Mouse (Mus musculus) hindbrain, embryonic 16.5 days (tissue): ENCODE measurements around the gene Bola3. TPM values are rescaled to one million over a fixed set of nuclear protein-coding genes. Genes with fewer than 3 reads are reported as not detected.

Source experiments
- ATAC-seq: fragments of 200-750 bp; cut with Nextera tagmentation; 2 replicates; pipeline ENCODE4 v1.8.0; 2017; ENCODE audit warnings: moderate TSS enrichment, moderate library complexity
- H3K27ac ChIP-seq: fragments of 300-500 bp; sonication (generic); 2 replicates; pipeline ENCODE4 v1.5.1; 2014; ENCODE audit warnings: low read depth, mild to moderate bottlenecking, control low read depth, low read length, moderate library complexity
- H3K27me3 ChIP-seq: fragments of 300-500 bp; sonication (generic); replicated peaks from 2 replicates; pipeline ENCODE4 v1.6.1; 2014; ENCODE audit warnings: low read length; ENCODE audit not compliant: control insufficient read depth, insufficient read depth
- H3K36me3 ChIP-seq: fragments of 300-500 bp; sonication (generic); 2 replicates; pipeline ENCODE4 v1.6.1; 2014; ENCODE audit warnings: mild to moderate bottlenecking, low read length, moderate library complexity, mixed read lengths; ENCODE audit not compliant: control insufficient read depth, insufficient read depth
- H3K4me1 ChIP-seq: fragments of 300-500 bp; sonication (generic); 2 replicates; pipeline ENCODE4 v1.6.1; 2014; ENCODE audit warnings: low read depth, low read length; ENCODE audit not compliant: control insufficient read depth, insufficient read depth
- H3K4me2 ChIP-seq: fragments of 300-500 bp; sonication (generic); 2 replicates; pipeline ENCODE4 v1.6.1; 2014; ENCODE audit warnings: mild to moderate bottlenecking, low read length, control low read depth, moderate library complexity
- H3K4me3 ChIP-seq: fragments of 300-500 bp; sonication (generic); 2 replicates; pipeline ENCODE4 v1.5.1; 2014; ENCODE audit warnings: mild to moderate bottlenecking, low read length, control low read depth, moderate library complexity
- H3K9ac ChIP-seq: fragments of 300-500 bp; sonication (generic); 2 replicates; pipeline ENCODE4 v1.6.1; 2014; ENCODE audit warnings: low read depth, mild to moderate bottlenecking, control low read depth, low read length, moderate library complexity
- H3K9me3 ChIP-seq: fragments of 300-500 bp; sonication (generic); 2 replicates; pipeline ENCODE4 v1.6.1; 2014; ENCODE audit warnings: mild to moderate bottlenecking, low read length, moderate library complexity; ENCODE audit not compliant: control insufficient read depth
- WGBS: fragments of 180-500 bp; shearing (Covaris S2); extraction: QIAGEN DNeasy Blood & Tissue Kit; methylation state at CpG from one replicate; pipeline ENCODE4 v1.1.7; 2014; 5-methylcytosine and 5-hydroxymethylcytosine counted together
- polyA plus RNA-seq: library from polyadenylated mRNA; unstranded; fragments of >200 nt; fragmentation: Nextera tagmentation; extraction: Ambion mirVana; gene quantifications from 2 replicates; pipeline ENCODE4 v1.2.1, GENCODE M21; 2015

The Bola3 gene
- polyA plus RNA-seq, 1 experiment from 2014 or later, result 64.3 TPM

DNA sequence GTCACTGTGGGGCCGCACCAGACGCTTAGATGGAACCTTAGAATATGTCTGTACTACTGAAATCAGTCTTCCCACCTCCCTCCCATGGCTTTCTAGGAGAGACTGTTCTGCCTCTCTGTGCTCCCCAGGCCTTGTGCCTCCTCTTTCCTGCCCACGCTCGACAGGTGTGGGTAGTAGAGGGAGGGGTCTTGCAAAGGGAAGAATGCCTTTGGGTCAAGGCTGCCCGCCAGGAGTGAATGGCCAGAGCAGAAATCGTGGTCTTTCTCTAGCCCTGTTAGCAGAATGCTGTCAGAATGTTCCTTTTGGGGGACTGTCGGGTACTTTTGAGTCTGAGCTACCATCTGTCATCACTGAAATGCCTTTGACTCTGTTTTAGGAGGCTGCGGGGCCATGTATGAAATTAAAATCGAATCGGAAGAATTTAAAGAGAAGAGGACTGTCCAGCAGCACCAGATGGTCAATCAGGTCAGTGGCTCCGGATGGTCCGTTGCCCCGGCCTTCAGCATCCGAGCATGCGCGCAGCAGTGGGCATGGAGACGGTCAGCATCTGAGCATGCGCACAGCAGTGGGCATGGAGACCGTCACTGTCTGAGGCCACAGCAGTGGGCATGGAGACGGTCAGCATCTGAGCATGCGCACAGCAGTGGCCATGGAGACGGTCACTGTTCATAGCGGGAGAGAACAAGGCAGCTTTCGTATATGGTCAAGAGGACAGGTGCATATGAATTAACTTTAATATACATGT is 3.9 kb downstream of the Bola3 start:
- ATAC-seq, result no peak
- Histone ChIP-seq H3K36me3 (peaks cover 5% of the 10 kb centered on the region), H3K9ac (no peak overlapping the region), H3K27ac (no peak overlapping the region), H3K4me1 (peaks cover 7% of the 10 kb centered on the region), H3K27me3 (no peaks in the 10 kb centered on the region), H3K4me3 (no peak overlapping the region), H3K4me2 (no peak overlapping the region), H3K9me3 (no peaks in the 10 kb centered on the region)
- 94% methylated on average over 24 of the region's 24 CpGs for WGBS

DNA sequence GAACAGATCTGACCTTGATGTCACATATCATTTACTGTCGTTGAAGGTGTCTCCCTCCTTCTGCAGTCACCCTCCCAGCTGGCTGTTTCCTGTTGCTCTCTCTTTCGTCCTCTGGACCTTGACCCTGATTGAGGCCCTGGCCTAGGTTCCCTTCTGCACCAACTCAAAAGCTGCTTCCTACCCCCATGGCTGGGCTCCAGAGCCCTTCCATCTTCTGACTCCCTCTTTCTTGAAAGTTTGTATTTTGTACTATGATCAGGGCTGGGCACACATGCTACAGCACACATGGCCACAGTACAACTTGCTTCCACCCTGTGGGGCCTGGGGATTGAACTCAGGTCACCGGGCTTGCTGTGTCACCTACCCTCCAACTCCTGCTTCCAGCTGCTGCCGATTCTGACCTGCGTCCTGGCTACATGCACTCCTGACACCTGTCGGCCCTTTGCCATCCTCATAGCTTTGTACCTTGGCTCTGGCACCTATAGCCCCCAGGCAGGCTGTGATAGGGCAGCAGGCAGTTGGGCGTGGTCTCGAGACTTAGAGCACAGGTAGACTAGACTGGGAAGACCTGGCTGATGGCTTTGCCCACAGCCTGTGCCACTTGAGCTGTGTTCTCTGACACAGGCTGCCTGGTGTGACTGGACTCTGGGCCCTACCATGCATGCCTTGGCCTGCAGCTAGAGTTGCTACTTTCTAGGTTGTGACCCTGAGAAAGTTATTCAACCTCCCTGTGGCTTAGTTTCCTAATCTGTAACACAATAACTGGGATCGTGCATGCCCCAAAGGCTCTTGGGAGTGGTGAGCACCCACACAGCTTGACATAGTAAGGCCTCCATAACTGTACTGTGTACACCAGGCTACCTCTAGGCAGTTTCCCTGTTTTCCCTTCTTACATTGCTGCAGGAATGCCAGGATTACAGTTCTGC is 6.2 kb downstream of the Bola3 start:
- no peak for ATAC-seq
- no peaks in the 10 kb centered on the region for H3K9me3 ChIP-seq
- H3K27ac ChIP-seq, result no peak overlapping the region
- H3K4me3 ChIP-seq, result no peak overlapping the region
- H3K4me2 ChIP-seq, result no peak overlapping the region
- WGBS, result 90% methylated on average over 9 of the region's 9 CpGs
- H3K9ac ChIP-seq, result no peak overlapping the region
- no peaks in the 10 kb centered on the region for H3K27me3 ChIP-seq
- peaks cover 13% of the 10 kb centered on the region for H3K36me3 ChIP-seq
- peaks cover 4% of the 10 kb centered on the region for H3K4me1 ChIP-seq

DNA sequence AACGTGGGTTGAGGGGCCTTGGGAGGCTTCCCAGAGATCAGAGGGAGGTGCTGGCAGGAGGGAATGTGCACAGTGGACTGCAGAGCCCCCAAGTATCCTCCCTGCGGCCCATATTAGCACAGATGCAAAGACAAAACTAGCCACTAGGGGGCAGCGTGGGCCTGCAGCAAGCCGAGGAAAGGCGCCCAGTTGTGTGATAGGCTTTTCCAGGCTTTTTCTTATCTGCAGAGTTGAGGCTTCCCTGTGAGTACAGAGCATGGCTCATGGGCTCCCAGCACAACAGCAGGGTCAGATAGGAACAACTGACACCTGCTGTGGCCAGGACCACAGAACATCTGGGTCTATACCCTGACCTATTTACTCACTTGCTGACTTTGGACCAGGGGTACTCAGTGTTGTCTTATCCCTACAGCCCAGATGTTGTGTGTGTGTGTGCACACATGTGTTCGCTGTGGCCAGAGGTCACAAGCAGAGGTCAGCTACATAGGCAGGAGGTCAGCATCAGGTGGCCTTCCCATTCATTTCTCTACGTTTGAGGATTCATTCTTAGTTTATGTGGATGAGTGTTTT is 7.7 kb downstream of the Bola3 start:
- Histone ChIP-seq H3K27me3 (no peaks in the 10 kb centered on the region), H3K36me3 (peaks cover 15% of the 10 kb centered on the region), H3K9me3 (no peaks in the 10 kb centered on the region), H3K27ac (no peak overlapping the region), H3K4me1 (no peaks in the 10 kb centered on the region), H3K4me2 (no peak overlapping the region), H3K4me3 (no peak overlapping the region), H3K9ac (no peak overlapping the region)
- WGBS, result 21% methylated on average over 7 of the region's 7 CpGs
- peak; percentile 73; the same call in 1 of the 2 replicates for ATAC-seq

DNA sequence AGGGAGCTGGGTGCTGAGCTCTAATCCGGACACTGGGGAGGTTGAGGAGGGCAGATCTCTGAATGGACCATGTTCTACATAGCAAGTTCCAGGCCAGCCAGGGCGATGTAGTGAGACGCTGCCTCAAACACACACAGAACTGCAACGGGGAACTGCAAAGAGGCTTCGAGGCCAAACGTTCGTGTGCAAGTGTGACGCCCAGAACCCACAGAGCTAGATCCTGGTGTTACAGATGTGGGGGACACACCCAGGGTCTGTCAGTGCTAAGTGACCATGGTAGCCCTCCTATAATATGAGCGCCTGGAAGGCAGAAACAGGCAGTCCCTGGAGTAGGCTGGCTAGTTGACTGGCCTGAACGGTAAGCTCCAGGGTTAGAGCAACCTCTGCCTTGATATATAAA is 8.5 kb downstream of the Bola3 start:
- Histone ChIP-seq H3K4me2 (no peak overlapping the region), H3K36me3 (peaks cover 15% of the 10 kb centered on the region), H3K27me3 (no peaks in the 10 kb centered on the region), H3K9me3 (no peaks in the 10 kb centered on the region), H3K4me1 (no peaks in the 10 kb centered on the region), H3K9ac (no peak overlapping the region), H3K4me3 (no peak overlapping the region), H3K27ac (no peak overlapping the region)
- WGBS, result 94% methylated on average over 10 of the region's 10 CpGs
- ATAC-seq, result no peak

DNA sequence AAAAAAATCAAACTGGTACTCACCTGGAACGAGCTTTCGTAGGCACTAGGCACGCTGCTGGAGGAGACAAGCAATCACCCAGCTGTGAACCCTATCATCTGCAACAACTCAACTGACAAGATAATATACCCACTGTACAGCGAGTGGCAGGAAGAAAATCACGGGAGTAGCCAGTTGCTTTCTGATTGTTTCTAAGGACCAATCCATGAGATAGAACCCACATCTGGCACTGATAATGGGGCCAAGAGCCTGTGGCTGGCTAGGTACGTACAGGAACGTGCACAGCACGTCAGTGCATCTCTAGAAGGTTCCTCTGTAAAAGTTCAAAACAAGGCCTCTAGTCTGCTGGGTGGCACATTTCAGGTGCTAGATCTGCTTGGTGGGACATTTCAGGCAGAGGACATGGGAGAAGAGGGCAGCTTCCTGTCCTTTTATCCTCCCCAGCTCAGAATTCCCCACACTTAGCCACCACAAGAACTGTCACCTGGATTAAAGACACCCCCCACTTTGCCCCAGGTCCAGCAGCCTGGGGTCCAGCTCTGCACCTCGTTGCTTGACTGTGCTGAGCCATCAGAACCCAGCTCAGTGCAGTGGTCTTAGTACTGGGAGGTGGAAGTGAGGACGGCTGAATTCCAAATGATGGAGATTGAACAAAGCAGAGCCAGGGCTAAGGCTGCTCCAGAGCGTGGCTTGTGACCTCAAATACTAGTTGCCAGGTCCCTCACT is 12.7 kb downstream of the Bola3 start:
- no peak for ATAC-seq
- Histone ChIP-seq H3K9ac (no peak overlapping the region), H3K9me3 (no peaks in the 10 kb centered on the region), H3K4me3 (no peak overlapping the region), H3K27me3 (no peaks in the 10 kb centered on the region), H3K36me3 (peaks cover 12% of the 10 kb centered on the region), H3K27ac (no peak overlapping the region), H3K4me1 (no peaks in the 10 kb centered on the region), H3K4me2 (no peak overlapping the region)
- WGBS, result 86% methylated on average over 11 of the region's 11 CpGs

DNA sequence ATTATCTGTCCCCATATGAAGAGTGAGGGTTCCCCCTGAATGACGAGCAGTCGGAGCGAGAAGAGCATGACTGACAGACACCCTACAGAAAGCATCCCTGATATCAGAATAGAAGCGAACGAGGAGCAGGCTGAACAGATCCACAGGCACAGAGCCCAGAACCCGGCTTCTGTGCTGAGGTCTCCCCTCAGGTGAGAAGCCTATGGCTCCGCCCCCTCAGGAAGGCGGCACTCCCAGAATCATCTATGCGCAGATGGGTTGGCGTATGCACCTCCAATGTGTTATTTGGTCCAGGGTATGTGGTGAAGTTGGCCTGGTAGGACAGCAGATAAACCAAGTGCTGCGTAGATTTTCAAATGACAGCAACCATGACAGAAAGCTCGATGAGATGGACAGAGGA is 14.1 kb downstream of the Bola3 start:
- WGBS, result 94% methylated on average over 12 of the region's 12 CpGs
- no peak overlapping the region for H3K4me2 ChIP-seq
- no peak overlapping the region for H3K4me3 ChIP-seq
- no peak for ATAC-seq
- H3K4me1 ChIP-seq, result no peaks in the 10 kb centered on the region
- peaks cover 23% of the 10 kb centered on the region for H3K36me3 ChIP-seq
- H3K9ac ChIP-seq, result no peak overlapping the region
- H3K9me3 ChIP-seq, result no peaks in the 10 kb centered on the region
- H3K27ac ChIP-seq, result no peak overlapping the region
- no peaks in the 10 kb centered on the region for H3K27me3 ChIP-seq

DNA sequence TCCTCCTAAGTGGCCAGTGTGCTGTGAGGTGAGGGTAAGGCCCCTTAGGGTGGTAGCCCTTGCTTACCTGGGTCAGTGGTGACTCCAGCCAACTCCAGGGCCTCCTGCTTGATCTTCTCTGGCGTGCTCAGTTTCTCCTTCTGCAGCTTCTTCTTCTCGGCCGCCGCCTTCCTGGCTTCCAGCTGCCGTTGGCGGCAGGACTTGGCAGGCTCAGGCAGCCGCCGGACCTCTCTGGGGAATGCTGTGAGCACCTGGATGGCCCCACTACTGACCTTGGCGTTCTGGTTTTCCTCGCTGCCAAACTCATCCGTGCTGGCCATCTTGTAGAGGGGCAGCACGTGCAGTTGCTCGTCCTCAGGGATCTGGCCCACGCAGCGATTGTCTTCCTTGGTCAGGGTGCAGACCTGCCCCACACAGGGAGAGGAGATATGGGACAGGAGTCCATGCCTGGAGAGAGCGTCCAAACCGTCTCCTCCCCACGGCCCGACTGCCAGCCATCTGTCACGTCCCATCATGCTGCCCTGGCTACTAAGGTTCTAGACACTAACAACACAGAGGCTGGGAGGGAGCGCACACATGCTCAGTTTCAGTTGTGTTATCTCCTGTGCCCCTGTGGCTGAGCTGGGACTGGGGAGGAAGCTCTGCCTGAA is 21.5 kb downstream of the Bola3 start:
- no peak overlapping the region; the same call in 1 of the 2 replicates for H3K9ac ChIP-seq
- WGBS, result 85% methylated on average over 21 of the region's 21 CpGs
- no peak overlapping the region for H3K4me2 ChIP-seq
- peaks cover 73% of the 10 kb centered on the region for H3K36me3 ChIP-seq
- no peaks in the 10 kb centered on the region for H3K4me1 ChIP-seq
- no peaks in the 10 kb centered on the region for H3K27me3 ChIP-seq
- ATAC-seq, result no peak
- no peak overlapping the region for H3K27ac ChIP-seq
- H3K9me3 ChIP-seq, result no peaks in the 10 kb centered on the region
- no peak overlapping the region for H3K4me3 ChIP-seq

DNA sequence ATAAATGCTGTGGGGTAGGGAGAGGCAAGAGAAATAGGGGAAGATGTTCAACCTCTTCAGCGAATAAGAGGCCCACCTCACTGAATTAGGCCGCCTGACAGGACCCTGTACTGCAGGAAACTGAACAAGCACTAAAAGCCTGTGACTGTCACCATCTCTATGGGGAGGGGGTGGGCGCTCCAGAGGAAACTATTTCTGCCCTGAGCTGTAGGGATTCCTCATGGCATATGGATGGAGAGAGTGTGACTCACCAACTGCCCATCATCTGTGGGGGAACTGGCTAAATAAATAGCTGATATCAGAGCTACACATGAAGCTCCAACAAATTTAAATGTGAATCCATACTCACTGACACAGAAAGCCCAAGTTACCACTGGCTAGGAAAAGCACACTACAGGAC is 22.4 kb downstream of the Bola3 start:
- H3K9me3 ChIP-seq, result no peaks in the 10 kb centered on the region
- peaks cover 77% of the 10 kb centered on the region for H3K36me3 ChIP-seq
- H3K9ac ChIP-seq, result no peak overlapping the region
- no peaks in the 10 kb centered on the region for H3K27me3 ChIP-seq
- no peak overlapping the region for H3K27ac ChIP-seq
- WGBS, result 84% methylated on average over 3 of the region's 3 CpGs
- H3K4me2 ChIP-seq, result no peak overlapping the region
- H3K4me1 ChIP-seq, result no peaks in the 10 kb centered on the region
- no peak for ATAC-seq
- H3K4me3 ChIP-seq, result no peak overlapping the region
